Comparison of ENCODE assay signal across 18 mouse cellular contexts in the genomic region with DNA sequence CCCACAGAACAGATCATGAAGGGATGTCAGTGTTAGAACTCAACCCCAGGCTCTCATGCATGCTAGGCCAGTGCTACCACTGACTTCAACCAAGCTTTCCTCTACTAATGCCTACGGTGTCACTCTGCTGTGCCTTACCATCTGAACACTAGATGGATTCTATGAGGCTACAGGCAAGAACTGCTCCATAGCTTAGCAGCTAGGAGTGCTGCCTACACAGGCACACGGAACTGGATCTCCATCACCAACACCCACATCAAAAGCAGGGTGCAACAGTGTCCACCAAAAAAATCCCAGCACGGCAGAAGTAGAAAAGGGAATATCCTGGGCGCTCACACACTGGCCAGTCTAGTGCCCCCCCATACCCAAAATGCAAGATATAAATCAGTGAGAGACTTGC. TPM values are rescaled to one million over a fixed set of nuclear protein-coding genes. Genes with fewer than 3 reads are reported as not detected.
"Had no signal": no experiment of that assay in that cellular context is flagged by ENCODE, and none has a peak within 500 bp of the region (broad histone marks: within the 10 kb centered on the region; RNA-seq: fewer than 3 reads in every experiment).

No protein-coding gene starts in this region.

- H3K4me3 ChIP-seq: limb, embryonic 12.5 days; limb, embryonic 15.5 days; midbrain, embryonic 12.5 days; midbrain, embryonic 15.5 days; neural tube, embryonic 12.5 days; neural tube, embryonic 15.5 days; stomach, embryonic 15.5 days had no signal

- DNase-seq: kidney, adult 2 months; kidney, postnatal 25 days; left cerebral cortex, postnatal 4 days; liver, postnatal 0 days; lung, embryonic 14.5 days; spleen, adult 18-20 months; thymus, postnatal 25 days had no signal

- H3K27ac ChIP-seq: kidney, postnatal 0 days; limb, embryonic 12.5 days; limb, embryonic 15.5 days; liver, embryonic 14.5 days; macrophage; midbrain, embryonic 12.5 days; midbrain, embryonic 15.5 days; neural tube, embryonic 12.5 days; neural tube, embryonic 15.5 days; stomach, embryonic 15.5 days had no signal

RNA-seq across cellular contexts. Expression of a gene that starts 36.4 kb away (rescaled TPM):
- total RNA-seq: megakaryocyte, adult 5-6 weeks had no signal
